Mouse (Mus musculus): ENCODE data around the gene Emc9. TPM values are rescaled to one million over a fixed set of nuclear protein-coding genes. Genes with fewer than 3 reads are reported as not detected.

Gene Emc9
- polyA plus RNA-seq, 2 experiments, result 6.9 to 7.0 TPM

DNA sequence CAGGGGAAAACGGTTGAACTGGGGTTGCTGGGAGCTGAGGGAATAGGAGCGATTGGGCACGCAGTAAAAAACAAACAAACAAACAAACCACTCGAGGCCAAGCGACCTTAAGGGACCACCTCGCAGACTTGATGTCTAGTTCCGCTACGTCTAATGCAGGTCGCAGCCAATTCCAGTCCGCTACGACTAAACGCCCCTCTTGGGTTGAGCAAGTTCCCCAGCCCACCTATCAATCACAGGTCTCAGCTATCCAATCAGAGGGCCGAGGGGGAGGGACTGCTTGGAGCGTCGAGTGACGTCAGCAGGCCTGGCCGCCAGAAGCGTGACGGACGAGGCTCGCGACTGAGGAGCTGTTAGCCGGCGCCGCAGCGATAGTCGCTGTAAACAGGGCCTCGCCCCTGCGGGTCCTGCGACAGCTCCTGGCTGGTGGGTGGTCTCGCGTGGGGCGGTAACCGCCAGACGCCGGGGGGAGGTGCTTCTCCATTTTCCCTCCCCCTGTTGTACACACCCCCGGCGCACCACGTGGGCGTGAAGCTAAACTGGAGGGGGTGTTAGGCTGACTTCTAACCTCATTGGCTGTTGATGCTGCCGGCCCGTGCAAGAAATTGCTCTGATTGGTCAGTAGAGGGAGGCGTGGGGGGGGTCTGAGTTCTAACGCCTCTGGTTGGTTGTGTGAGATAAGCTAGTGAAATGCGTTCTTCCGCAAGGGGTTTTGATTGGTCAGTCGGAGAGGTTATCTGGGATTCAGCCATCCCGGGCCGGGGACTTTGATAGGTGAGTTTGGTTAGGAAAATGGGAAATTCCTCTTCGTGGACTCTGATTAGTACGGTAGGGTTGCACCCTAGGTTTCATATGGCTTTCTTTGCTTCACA lies 24.7 kb downstream of the Emc9 start, which contains the start of gene A730061H03Rik:
Gene A730061H03Rik, minus strand, starts transcription at position 205 of the 872 bp plus-strand sequence.
- TF ChIP-seq POLR2A (IDR thresholded peaks at IDR 0.05; ENCODE audit: borderline replicate concordance, extremely low read depth, insufficient read depth, insufficient read length), result peak; percentile 68; the same call in 1 of the 2 replicates
- Histone ChIP-seq H3K9me3 (ENCODE audit: control insufficient read depth, low read length) (no peaks in the 10 kb centered on the region), H3K4me1 (ENCODE audit: control insufficient read depth, insufficient read depth, low read length) (peaks cover 5% of the 10 kb centered on the region), H3K4me3 (replicated peaks; ENCODE audit: low read length) (peak within 1 kb of the TSS; percentile 68), H3K27ac (replicated peaks; ENCODE audit: low read depth, low read length) (peak within 1 kb of the TSS; percentile 96), H3K27me3 (ENCODE audit: control insufficient read depth, insufficient read depth, low read length) (no peaks in the 10 kb centered on the region), H3K36me3 (ENCODE audit: control insufficient read depth, insufficient read depth, low read length) (peaks cover 22% of the 10 kb centered on the region), H3K4me2 (replicated peaks; ENCODE audit: low read depth, low read length, severe bottlenecking) (peak within 1 kb of the TSS; percentile 72), H3K9ac (ENCODE audit: low read depth, low read length, severe bottlenecking) (peak within 1 kb of the TSS; percentile 73)
- peak; percentile 100 for DNase-seq (ENCODE audit: low spot score)
- peak; percentile 96 for ATAC-seq (ENCODE audit: low FRiP score, low read depth)
- under 1% methylated on average over 51 of the region's 51 CpGs for WGBS

DNA sequence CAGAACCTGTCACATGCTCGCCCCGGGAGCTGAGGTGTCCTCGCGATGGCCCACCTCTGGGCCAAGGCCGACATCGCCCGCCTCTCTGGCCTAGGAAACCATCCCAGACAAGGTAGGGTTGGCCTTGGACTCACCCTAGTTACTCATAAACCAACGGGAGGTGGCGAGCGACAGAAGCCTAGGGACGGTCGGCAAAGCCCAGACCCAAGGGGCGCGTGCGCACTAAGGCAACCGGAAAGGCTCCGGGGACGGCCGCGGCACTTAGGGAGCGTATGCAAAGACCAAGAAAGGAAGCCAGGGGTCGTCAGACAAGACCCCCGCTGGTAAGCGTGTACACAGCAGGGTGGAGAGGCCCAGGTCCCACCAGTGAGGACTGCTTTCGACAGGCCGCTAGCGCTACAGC lies 25.3 kb downstream of the Emc9 start, which contains the start of gene Dcaf11:
Gene Dcaf11, plus strand, starts transcription at position 208 of the 403 bp plus-strand sequence.
- under 1% methylated on average over 27 of the region's 27 CpGs for WGBS
- H3K36me3 ChIP-seq (ENCODE audit: control insufficient read depth, insufficient read depth, low read length), result peaks cover 16% of the 10 kb centered on the region
- H3K4me3 ChIP-seq (replicated peaks; ENCODE audit: low read length), result peak within 1 kb of the TSS; percentile 68
- H3K4me1 ChIP-seq (ENCODE audit: control insufficient read depth, insufficient read depth, low read length), result peaks cover 5% of the 10 kb centered on the region
- peak within 1 kb of the TSS; percentile 96 for H3K27ac ChIP-seq (replicated peaks; ENCODE audit: low read depth, low read length)
- peak within 1 kb of the TSS; percentile 72 for H3K4me2 ChIP-seq (replicated peaks; ENCODE audit: low read depth, low read length, severe bottlenecking)
- no peak for TF ChIP-seq POLR2A (IDR thresholded peaks at IDR 0.05; ENCODE audit: borderline replicate concordance, extremely low read depth, insufficient read depth, insufficient read length)
- H3K9ac ChIP-seq (ENCODE audit: low read depth, low read length, severe bottlenecking), result peak within 1 kb of the TSS; percentile 73
- DNase-seq (ENCODE audit: low spot score) (peak; percentile 91), ATAC-seq (ENCODE audit: low FRiP score, low read depth) (peak; percentile 65)
- no peaks in the 10 kb centered on the region for H3K27me3 ChIP-seq (ENCODE audit: control insufficient read depth, insufficient read depth, low read length)
- H3K9me3 ChIP-seq (ENCODE audit: control insufficient read depth, low read length), result no peaks in the 10 kb centered on the region

DNA sequence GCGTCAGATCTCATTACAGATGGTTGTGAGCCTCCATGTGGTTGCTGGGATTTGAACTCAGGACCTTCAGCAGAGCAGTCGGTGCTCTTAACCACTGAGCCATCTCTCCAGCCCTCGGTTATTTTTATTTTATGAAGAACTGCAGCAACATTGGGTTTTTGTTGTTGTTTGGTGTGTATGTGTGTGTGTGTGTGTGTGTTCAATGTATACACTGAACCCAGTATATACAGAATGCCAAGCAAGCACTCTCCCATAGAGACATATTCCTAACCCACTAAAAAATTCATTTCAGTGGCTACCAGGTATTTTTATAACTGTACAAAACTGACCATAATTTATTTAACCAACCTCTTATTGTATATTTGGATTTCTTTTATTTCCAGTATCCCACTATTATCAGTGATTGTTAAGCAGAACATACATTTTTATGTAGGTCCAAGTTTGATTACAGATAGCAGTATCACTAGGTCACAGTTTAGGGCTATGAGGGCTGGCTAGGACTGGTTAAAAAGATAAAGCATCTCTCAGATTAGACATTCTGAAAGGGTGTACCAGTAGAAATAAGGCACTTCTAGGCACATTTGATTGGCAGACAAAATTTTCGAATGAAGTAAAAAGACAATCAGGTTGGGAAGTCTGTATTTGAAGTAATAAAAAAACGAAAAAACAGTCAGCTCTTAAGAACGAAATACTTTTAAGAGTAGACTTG lies 26.2 kb downstream of the Emc9 start:
- Histone ChIP-seq H3K4me1 (ENCODE audit: control insufficient read depth, insufficient read depth, low read length) (peaks cover 5% of the 10 kb centered on the region), H3K27me3 (ENCODE audit: control insufficient read depth, insufficient read depth, low read length) (no peaks in the 10 kb centered on the region), H3K4me3 (replicated peaks; ENCODE audit: low read length) (peak overlapping the region; percentile 68), H3K9me3 (ENCODE audit: control insufficient read depth, low read length) (no peaks in the 10 kb centered on the region), H3K36me3 (ENCODE audit: control insufficient read depth, insufficient read depth, low read length) (peaks cover 7% of the 10 kb centered on the region), H3K9ac (ENCODE audit: low read depth, low read length, severe bottlenecking) (peak overlapping the region; percentile 73; the same call in 1 of the 2 replicates), H3K27ac (replicated peaks; ENCODE audit: low read depth, low read length) (peak overlapping the region; percentile 52; the same call in 1 of the 2 replicates), H3K4me2 (replicated peaks; ENCODE audit: low read depth, low read length, severe bottlenecking) (peak overlapping the region; percentile 56)
- DNase-seq (ENCODE audit: low spot score) (no peak), ATAC-seq (ENCODE audit: low FRiP score, low read depth) (no peak)
- 49% methylated on average over 6 of the region's 6 CpGs for WGBS
- no peak for TF ChIP-seq POLR2A (IDR thresholded peaks at IDR 0.05; ENCODE audit: borderline replicate concordance, extremely low read depth, insufficient read depth, insufficient read length)

GRCm38 (mm10) chr14:55557587-55557986 lies 27.5 kb downstream of the Emc9 start:
- ATAC-seq (ENCODE audit: low FRiP score, low read depth) (no peak), DNase-seq (ENCODE audit: low spot score) (no peak)
- Histone ChIP-seq H3K4me1 (ENCODE audit: control insufficient read depth, insufficient read depth, low read length) (peaks cover 5% of the 10 kb centered on the region), H3K27me3 (ENCODE audit: control insufficient read depth, insufficient read depth, low read length) (no peaks in the 10 kb centered on the region), H3K36me3 (ENCODE audit: control insufficient read depth, insufficient read depth, low read length) (no peaks in the 10 kb centered on the region), H3K4me2 (replicated peaks; ENCODE audit: low read depth, low read length, severe bottlenecking) (no peak overlapping the region), H3K27ac (replicated peaks; ENCODE audit: low read depth, low read length) (no peak overlapping the region), H3K9ac (ENCODE audit: low read depth, low read length, severe bottlenecking) (no peak overlapping the region), H3K9me3 (ENCODE audit: control insufficient read depth, low read length) (no peaks in the 10 kb centered on the region), H3K4me3 (replicated peaks; ENCODE audit: low read length) (no peak overlapping the region)
- no peak for TF ChIP-seq POLR2A (IDR thresholded peaks at IDR 0.05; ENCODE audit: borderline replicate concordance, extremely low read depth, insufficient read depth, insufficient read length)
- WGBS, result 93% methylated on average over 3 of the region's 3 CpGs

DNA sequence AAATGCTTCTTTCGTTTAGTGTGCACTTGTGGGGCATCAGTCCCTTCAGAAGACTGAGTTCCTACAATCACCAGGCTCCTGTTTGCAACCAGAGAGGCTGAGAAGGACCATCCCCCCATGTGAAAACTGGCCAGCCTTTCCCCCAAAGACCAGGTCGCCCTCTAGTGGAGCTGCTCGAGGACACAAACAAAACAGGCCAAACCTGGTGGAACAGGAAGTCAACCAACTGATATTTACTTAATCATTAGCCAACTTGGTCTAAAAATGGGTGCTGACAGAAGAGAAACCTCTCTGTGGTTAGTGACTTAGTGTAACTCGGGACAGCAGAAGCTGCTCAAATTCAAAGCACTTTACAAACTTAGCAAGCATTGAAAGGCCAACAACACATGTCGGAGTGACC lies 28.1 kb downstream of the Emc9 start:
- 26% methylated on average over 5 of the region's 5 CpGs for WGBS
- H3K4me1 ChIP-seq (ENCODE audit: control insufficient read depth, insufficient read depth, low read length), result peaks cover 5% of the 10 kb centered on the region
- no peak overlapping the region for H3K4me3 ChIP-seq (replicated peaks; ENCODE audit: low read length)
- H3K4me2 ChIP-seq (replicated peaks; ENCODE audit: low read depth, low read length, severe bottlenecking), result no peak overlapping the region
- no peaks in the 10 kb centered on the region for H3K9me3 ChIP-seq (ENCODE audit: control insufficient read depth, low read length)
- H3K27ac ChIP-seq (replicated peaks; ENCODE audit: low read depth, low read length), result no peak overlapping the region
- ATAC-seq (ENCODE audit: low FRiP score, low read depth), result no peak
- H3K27me3 ChIP-seq (ENCODE audit: control insufficient read depth, insufficient read depth, low read length), result no peaks in the 10 kb centered on the region
- H3K9ac ChIP-seq (ENCODE audit: low read depth, low read length, severe bottlenecking), result no peak overlapping the region
- DNase-seq (ENCODE audit: low spot score), result peak; percentile 52
- no peak for TF ChIP-seq POLR2A (IDR thresholded peaks at IDR 0.05; ENCODE audit: borderline replicate concordance, extremely low read depth, insufficient read depth, insufficient read length)
- no peaks in the 10 kb centered on the region for H3K36me3 ChIP-seq (ENCODE audit: control insufficient read depth, insufficient read depth, low read length)

Data from limb, embryonic 14.5 days (tissue).